Mouse (Mus musculus) forebrain, embryonic 14.5 days (tissue): Measurements from ENCODE around the gene Slc25a54. TPM values are rescaled to one million over a fixed set of nuclear protein-coding genes. Genes with fewer than 3 reads are reported as not detected.

Source experiments
- ATAC-seq: fragments of 200-750 bp; cut with Nextera tagmentation; 2 replicates; pipeline ENCODE4 v1.8.0; 2017; ENCODE audit warnings: mild to moderate bottlenecking, moderate library complexity
- DNase-seq: peaks from one replicate; pipeline ENCODE4 v3.0.0-alpha.2; 2015; ENCODE audit warnings: low spot score
- H3K27ac ChIP-seq: fragments of 300-500 bp; sonication (generic); 2 replicates; pipeline ENCODE4 v1.5.1; 2014; ENCODE audit warnings: low read depth, mild to moderate bottlenecking, control low read depth, low read length, moderate library complexity
- H3K27me3 ChIP-seq: fragments of 300-500 bp; sonication (generic); replicated peaks from 2 replicates; pipeline ENCODE4 v1.6.1; 2014; ENCODE audit warnings: low read length, control low read depth, mixed read lengths; ENCODE audit not compliant: control insufficient read depth, insufficient read depth
- H3K36me3 ChIP-seq: fragments of 300-500 bp; sonication (generic); 2 replicates; pipeline ENCODE4 v1.6.1; 2014; ENCODE audit warnings: low read length, control low read depth; ENCODE audit not compliant: control insufficient read depth, insufficient read depth
- H3K4me1 ChIP-seq: fragments of 300-500 bp; sonication (generic); 2 replicates; pipeline ENCODE4 v1.6.1; 2014; ENCODE audit warnings: antibody characterized with exemption, low read length, control low read depth; ENCODE audit not compliant: control insufficient read depth, insufficient read depth
- H3K4me2 ChIP-seq: fragments of 300-500 bp; sonication (generic); 2 replicates; pipeline ENCODE4 v1.6.1; 2014; ENCODE audit warnings: mild to moderate bottlenecking, control low read depth, low read length
- H3K4me3 ChIP-seq: fragments of 300-500 bp; sonication (generic); 2 replicates; pipeline ENCODE4 v1.5.1; 2014; ENCODE audit warnings: low read depth, low read length, control low read depth
- H3K9ac ChIP-seq: fragments of 300-500 bp; sonication (generic); 2 replicates; pipeline ENCODE4 v1.6.1; 2014; ENCODE audit warnings: mild to moderate bottlenecking, low read length, control low read depth, moderate library complexity
- H3K9me3 ChIP-seq: fragments of 300-500 bp; sonication (generic); replicated peaks from 2 replicates; pipeline ENCODE4 v1.6.1; 2016; ENCODE audit warnings: low read length, control low read depth, mixed read lengths; ENCODE audit not compliant: control insufficient read depth
- WGBS: fragments of 180-500 bp; shearing (Covaris S2); extraction: QIAGEN DNeasy Blood & Tissue Kit; methylation state at CpG from one replicate; pipeline ENCODE4 v1.1.7; 2014; 5-methylcytosine and 5-hydroxymethylcytosine counted together
- polyA plus RNA-seq: library from polyadenylated mRNA; unstranded; fragments of >200 nt; fragmentation: Nextera tagmentation; extraction: Ambion mirVana; gene quantifications from 2 replicates; pipeline ENCODE4 v1.2.1, GENCODE M21; 2014

Slc25a54 gene
- polyA plus RNA-seq, 1 experiment from 2014 or later = not detected

GRCm38 (mm10) chr3:109135352-109135751 lies 55.1 kb downstream of the Slc25a54 start:
- Histone ChIP-seq H3K4me1 (no peaks in the 10 kb centered on the region), H3K27me3 (no peaks in the 10 kb centered on the region), H3K9me3 (no peaks in the 10 kb centered on the region), H3K9ac (no peak overlapping the region), H3K27ac (no peak overlapping the region), H3K4me2 (no peak overlapping the region), H3K36me3 (no peaks in the 10 kb centered on the region), H3K4me3 (no peak overlapping the region)
- no peak for ATAC-seq
- no peak for DNase-seq
- WGBS = 94% methylated on average over 1 of the region's 1 CpGs

GRCm38 (mm10) chr3:109152561-109152960 lies 72.3 kb downstream of the Slc25a54 start:
- Histone ChIP-seq H3K9me3 (no peaks in the 10 kb centered on the region), H3K4me1 (no peaks in the 10 kb centered on the region), H3K36me3 (no peaks in the 10 kb centered on the region), H3K27ac (no peak overlapping the region), H3K4me3 (no peak overlapping the region), H3K27me3 (no peaks in the 10 kb centered on the region), H3K4me2 (no peak overlapping the region), H3K9ac (no peak overlapping the region)
- WGBS = 52% methylated on average over 4 of the region's 4 CpGs
- no peak for DNase-seq
- no peak for ATAC-seq

GRCm38 (mm10) chr3:109153410-109153809 lies 73.1 kb downstream of the Slc25a54 start:
- ATAC-seq (no peak), DNase-seq (no peak)
- H3K9me3 ChIP-seq = no peaks in the 10 kb centered on the region
- no peak overlapping the region for H3K9ac ChIP-seq
- no peaks in the 10 kb centered on the region for H3K27me3 ChIP-seq
- H3K4me1 ChIP-seq = no peaks in the 10 kb centered on the region
- H3K4me3 ChIP-seq = no peak overlapping the region
- no peak overlapping the region for H3K27ac ChIP-seq
- H3K4me2 ChIP-seq = no peak overlapping the region
- WGBS = 97% methylated on average over 6 of the region's 6 CpGs
- no peaks in the 10 kb centered on the region for H3K36me3 ChIP-seq

GRCm38 (mm10) chr3:109155926-109156669 lies 75.8 kb downstream of the Slc25a54 start:
- Histone ChIP-seq H3K27ac (no peak overlapping the region), H3K4me2 (no peak overlapping the region), H3K4me3 (no peak overlapping the region), H3K4me1 (no peaks in the 10 kb centered on the region), H3K27me3 (no peaks in the 10 kb centered on the region), H3K9me3 (no peaks in the 10 kb centered on the region), H3K9ac (no peak overlapping the region), H3K36me3 (no peaks in the 10 kb centered on the region)
- ATAC-seq (no peak), DNase-seq (no peak)
- 88% methylated on average over 4 of the region's 4 CpGs for WGBS

DNA sequence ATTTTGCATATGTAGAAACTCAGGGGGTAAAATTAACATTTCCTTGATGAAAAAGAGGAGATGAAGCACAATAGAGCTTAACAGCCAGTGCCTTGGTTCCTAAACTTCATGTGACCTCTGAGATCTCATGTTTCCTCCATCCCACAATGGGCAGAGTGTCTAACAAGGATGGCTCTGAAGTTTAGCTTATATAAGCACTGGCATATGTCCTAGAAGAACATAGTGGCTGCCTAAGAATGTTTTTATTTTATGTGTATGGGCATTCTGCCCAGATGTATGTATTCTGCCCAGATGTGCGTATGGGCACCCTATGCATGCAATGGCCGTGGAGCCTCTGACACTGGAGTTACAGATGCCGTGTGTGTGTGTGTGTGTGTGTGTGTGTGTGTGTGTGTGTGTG lies 77.2 kb downstream of the Slc25a54 start:
- Histone ChIP-seq H3K27ac (no peak overlapping the region), H3K9me3 (no peaks in the 10 kb centered on the region), H3K36me3 (no peaks in the 10 kb centered on the region), H3K4me3 (no peak overlapping the region), H3K4me1 (no peaks in the 10 kb centered on the region), H3K4me2 (no peak overlapping the region), H3K9ac (no peak overlapping the region), H3K27me3 (no peaks in the 10 kb centered on the region)
- DNase-seq = no peak
- no peak for ATAC-seq
- 89% methylated on average over 3 of the region's 3 CpGs for WGBS

DNA sequence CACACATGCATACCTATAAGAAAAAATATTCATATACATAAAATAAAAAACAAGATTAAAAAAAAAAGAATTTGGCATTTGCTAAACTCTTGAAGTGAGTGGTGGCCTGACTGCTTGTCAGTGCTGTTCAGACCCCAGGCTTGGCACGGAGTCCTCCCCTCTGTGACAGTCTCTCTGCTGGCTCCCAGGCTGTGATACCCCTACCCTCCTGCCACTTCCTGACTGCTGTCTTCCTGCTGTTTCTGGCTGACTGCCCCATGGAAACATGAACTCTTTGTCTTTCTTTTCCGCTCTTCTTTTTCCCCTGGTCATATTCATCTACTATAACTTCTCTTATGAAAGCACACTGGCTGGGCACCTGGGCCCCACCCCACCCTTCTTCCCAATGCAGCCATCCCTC lies 83.8 kb downstream of the Slc25a54 start:
- no peaks in the 10 kb centered on the region for H3K36me3 ChIP-seq
- no peak overlapping the region for H3K27ac ChIP-seq
- 86% methylated on average over 2 of the region's 2 CpGs for WGBS
- H3K4me1 ChIP-seq = no peaks in the 10 kb centered on the region
- H3K9me3 ChIP-seq = no peaks in the 10 kb centered on the region
- no peak overlapping the region for H3K4me2 ChIP-seq
- no peaks in the 10 kb centered on the region for H3K27me3 ChIP-seq
- no peak overlapping the region for H3K4me3 ChIP-seq
- ATAC-seq = no peak
- DNase-seq = no peak
- no peak overlapping the region for H3K9ac ChIP-seq

DNA sequence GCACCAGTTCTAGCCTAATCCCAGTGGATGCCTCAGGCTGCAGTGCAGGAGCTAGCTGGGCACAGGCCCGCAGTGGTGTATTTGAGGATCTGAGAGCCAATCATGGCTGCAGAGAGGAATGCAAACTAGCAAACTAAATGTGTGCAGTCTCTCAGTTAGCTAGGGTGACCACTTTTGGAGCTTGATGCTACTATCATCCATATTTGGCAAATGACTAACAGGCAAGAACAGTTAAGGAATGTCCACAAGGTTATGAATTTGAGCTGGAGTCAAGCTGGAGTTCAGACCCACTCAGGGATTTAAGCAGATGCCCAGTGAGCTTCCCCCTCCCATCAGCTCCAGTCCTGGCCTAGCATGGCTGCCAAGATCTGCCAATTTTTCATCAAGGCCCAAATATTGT lies 84.4 kb downstream of the Slc25a54 start:
- H3K4me2 ChIP-seq = no peak overlapping the region
- H3K36me3 ChIP-seq = no peaks in the 10 kb centered on the region
- no peak overlapping the region for H3K4me3 ChIP-seq
- H3K9me3 ChIP-seq = no peaks in the 10 kb centered on the region
- ATAC-seq (no peak), DNase-seq (no peak)
- H3K4me1 ChIP-seq = no peaks in the 10 kb centered on the region
- H3K9ac ChIP-seq = no peak overlapping the region
- WGBS = 94% methylated on average over 1 of the region's 1 CpGs
- H3K27me3 ChIP-seq = no peaks in the 10 kb centered on the region
- no peak overlapping the region for H3K27ac ChIP-seq

- Histone ChIP-seq H3K9ac (no peak overlapping the region), H3K27me3 (no peaks in the 10 kb centered on the region), H3K9me3 (no peaks in the 10 kb centered on the region), H3K27ac (no peak overlapping the region), H3K4me1 (no peaks in the 10 kb centered on the region), H3K36me3 (no peaks in the 10 kb centered on the region), H3K4me3 (no peak overlapping the region), H3K4me2 (no peak overlapping the region)
- ATAC-seq (no peak), DNase-seq (no peak)
- 91% methylated on average over 8 of the region's 8 CpGs for WGBS
Measured at GRCm38 (mm10) chr3:109165214-109165829, 85.1 kb downstream of the Slc25a54 start.
